In genomic region chr10:99152063-99152462, GRCm38 (mm10) we compare ENCODE assay signal across 12 mouse cellular contexts. TPM values are rescaled to one million over a fixed set of nuclear protein-coding genes. Genes with fewer than 3 reads are reported as not detected.
DNase-seq lines count a peak whose midpoint lies in the region; ATAC-seq lines count a peak whose summit lies in the region.
"Had no signal": no experiment of that assay in that cellular context is flagged by ENCODE, and none has a peak within 500 bp of the region (broad histone marks: within the 10 kb centered on the region; RNA-seq: fewer than 3 reads in every experiment).

No protein-coding gene starts in this region.

- H3K4me1 ChIP-seq in forebrain, embryonic 13.5 days, result no peaks in the 10 kb centered on the region
- H3K4me1 ChIP-seq in midbrain, embryonic 15.5 days, result no peaks in the 10 kb centered on the region
- H3K4me1 ChIP-seq: lung, embryonic 15.5 days had no signal

- peak; percentile 48 for DNase-seq in gastrocnemius, postnatal 10 days
- no peak for DNase-seq in gastrocnemius, postnatal 14 days
- DNase-seq in urinary bladder, postnatal 14 days (ENCODE audit: low spot score), result peak; percentile 59
- DNase-seq in urinary bladder, postnatal 4 days (ENCODE audit: low spot score in 2 of 2), result no peak
- peak; percentile 73 for DNase-seq in lung, postnatal 10 days
- no peak for DNase-seq in adrenal gland, adult 2 months

- H3K4me3 ChIP-seq in forebrain, embryonic 13.5 days, result no peak overlapping the region
- no peak overlapping the region for H3K4me3 ChIP-seq in midbrain, embryonic 15.5 days
- H3K4me3 ChIP-seq: lung, embryonic 15.5 days had no signal

- no peak overlapping the region for H3K27ac ChIP-seq in forebrain, embryonic 13.5 days
- no peak overlapping the region for H3K27ac ChIP-seq in midbrain, embryonic 15.5 days
- H3K27ac ChIP-seq: lung, embryonic 15.5 days had no signal

- H3K9me3 ChIP-seq in forebrain, embryonic 13.5 days (replicated peaks), result no peaks in the 10 kb centered on the region
- no peaks in the 10 kb centered on the region for H3K9me3 ChIP-seq in midbrain, embryonic 15.5 days
- H3K9me3 ChIP-seq: G1E; lung, embryonic 15.5 days had no signal

- peaks cover 24% of the 10 kb centered on the region for H3K36me3 ChIP-seq in forebrain, embryonic 13.5 days (ENCODE audit: poor library complexity, severe bottlenecking)
- H3K36me3 ChIP-seq in midbrain, embryonic 15.5 days (replicated peaks), result no peaks in the 10 kb centered on the region

- no peak overlapping the region for H3K9ac ChIP-seq in forebrain, embryonic 13.5 days
- H3K9ac ChIP-seq in midbrain, embryonic 15.5 days, result no peak overlapping the region
- H3K9ac ChIP-seq: lung, embryonic 15.5 days had no signal

- no peak for ATAC-seq in forebrain, embryonic 13.5 days
- ATAC-seq in midbrain, embryonic 15.5 days (replicated peaks), result no peak

- 90% methylated on average over 6 of the region's 6 CpGs for WGBS in forebrain, embryonic 13.5 days
- WGBS in midbrain, embryonic 15.5 days, result 92% methylated on average over 6 of the region's 6 CpGs

- intact Hi-C loops in gastrocnemius, postnatal 14 days (cut with DNase I; ENCODE audit: low total_unique reads), result no loop called here

- no peak overlapping the region for H3K4me2 ChIP-seq in forebrain, embryonic 13.5 days
- H3K4me2 ChIP-seq in midbrain, embryonic 15.5 days, result no peak overlapping the region
- H3K4me2 ChIP-seq: lung, embryonic 15.5 days had no signal

- no peaks in the 10 kb centered on the region for H3K27me3 ChIP-seq in forebrain, embryonic 13.5 days
- no peaks in the 10 kb centered on the region for H3K27me3 ChIP-seq in midbrain, embryonic 15.5 days (replicated peaks)
- H3K27me3 ChIP-seq: lung, embryonic 15.5 days had no signal

RNA-seq across cellular contexts. Expression of gene Phxr2, which starts 25.9 kb away (rescaled TPM):
- total RNA-seq in gastrocnemius, postnatal 10 days (2021), result not detected
- not detected for total RNA-seq in gastrocnemius, postnatal 14 days (2021)
- polyA plus RNA-seq in forebrain, embryonic 13.5 days (2015; fragmentation: Nextera tagmentation; extraction: Ambion mirVana), result 0.15 TPM in 1 of 2 replicates, not detected in the other
- polyA plus RNA-seq in midbrain, embryonic 15.5 days (2015; fragmentation: Nextera tagmentation; extraction: Ambion mirVana), result not detected in 2 replicates
- total RNA-seq in adrenal gland, adult 2 months (2021), result not detected
- polyA plus RNA-seq in adrenal gland, adult 2 months (2012; rRNA removed), result not detected in 2 replicates
- total RNA-seq: G1E; heart, postnatal 10 days had no signal
- polyA plus RNA-seq: embryonic facial prominence, embryonic 11.5 days; G1E; lung, embryonic 15.5 days had no signal

RNA-seq across cellular contexts. Expression of gene Galnt4, which starts 44.1 kb away (rescaled TPM):
- total RNA-seq in gastrocnemius, postnatal 10 days (2021), result 1 to 10 TPM; 5.0 to 6.0 TPM
- total RNA-seq in gastrocnemius, postnatal 14 days (2021), result 1 to 10 TPM; 3.0 to 3.5 TPM
- 2.4 and 3.1 TPM in 2 replicates for polyA plus RNA-seq in forebrain, embryonic 13.5 days (2015; fragmentation: Nextera tagmentation; extraction: Ambion mirVana)
- 2.7 and 3.0 TPM in 2 replicates for polyA plus RNA-seq in midbrain, embryonic 15.5 days (2015; fragmentation: Nextera tagmentation; extraction: Ambion mirVana)
- total RNA-seq in adrenal gland, adult 2 months (2021), result 1 to 10 TPM; 5.6 to 7.0 TPM
- 0.35 and 0.83 TPM in 2 replicates for polyA plus RNA-seq in adrenal gland, adult 2 months (2012; rRNA removed)

RNA-seq across cellular contexts. Expression of gene Poc1b, which starts 45.2 kb away (rescaled TPM):
- total RNA-seq in gastrocnemius, postnatal 10 days (2021), result 1 to 10 TPM; 5.7 to 8.8 TPM
- total RNA-seq in gastrocnemius, postnatal 14 days (2021), result 1 to 10 TPM; 3.2 to 4.8 TPM
- polyA plus RNA-seq in forebrain, embryonic 13.5 days (2015; fragmentation: Nextera tagmentation; extraction: Ambion mirVana), result 16.0 and 17.3 TPM in 2 replicates
- 10.9 and 12.1 TPM in 2 replicates for polyA plus RNA-seq in midbrain, embryonic 15.5 days (2015; fragmentation: Nextera tagmentation; extraction: Ambion mirVana)
- total RNA-seq in adrenal gland, adult 2 months (2021), result 10 to 100 TPM; 13.5 to 17.0 TPM
- 3.7 and 3.8 TPM in 2 replicates for polyA plus RNA-seq in adrenal gland, adult 2 months (2012; rRNA removed)

Comparison
In these comparisons a context has a peak if more than half of its experiments do, and no peak if none do; other contexts are left out.
1. DNase-seq: peak in gastrocnemius, postnatal 10 days (single experiment), urinary bladder, postnatal 14 days (single experiment) and lung, postnatal 10 days (single experiment); none in gastrocnemius, postnatal 14 days (single experiment), urinary bladder, postnatal 4 days (0 of 2) and adrenal gland, adult 2 months (single experiment).